Comparison of ENCODE assay signal across 8 mouse cellular contexts in genomic region chr10:121364801-121365564, GRCm38 (mm10). TPM values are rescaled to one million over a fixed set of nuclear protein-coding genes. Genes with fewer than 3 reads are reported as not detected.
DNase-seq lines count a peak whose midpoint lies in the region; ATAC-seq and TF ChIP-seq lines count a peak whose summit lies in the region.

Gene Gns (plus strand): TSS chr10:121365090.

- no peak for TF ChIP-seq EP300 in MEL (IDR thresholded peaks at IDR 0.05; ENCODE audit: low read depth in 1 of 2, low read length in 2 of 2)

- H3K36me3 ChIP-seq in MEL (ENCODE audit: control insufficient read depth in 1 of 2, insufficient read depth in 2 of 2, low read length in 2 of 2), result peaks cover 0 to 11% of the 10 kb centered on the region in 2 experiments; a peak in 3 of 4 replicates
- peaks cover under 1% of the 10 kb centered on the region; the same call in 1 of the 2 replicates for H3K36me3 ChIP-seq in forebrain, postnatal 0 days (ENCODE audit: insufficient read depth)
- H3K36me3 ChIP-seq in neural tube, embryonic 15.5 days, result peaks cover 3% of the 10 kb centered on the region; the same call in 1 of the 2 replicates

- peak; percentile 82 for DNase-seq in MEL (ENCODE audit: low read depth, low spot score)
- peak; percentile 88 to 89 for DNase-seq in cerebellum, adult 2 months
- peak; percentile 89 for DNase-seq in forebrain, postnatal 0 days
- peak; percentile 88 for DNase-seq in heart, postnatal 36 days
- DNase-seq in layer of hippocampus, adult 2 months (ENCODE audit: low spot score in 2 of 2), result peak; percentile 72 to 83
- DNase-seq in lung, adult 2 months, result peak; percentile 79
- DNase-seq in testis, postnatal 10 days (ENCODE audit: low spot score), result peak; percentile 97

- no peaks in the 10 kb centered on the region for H3K9me3 ChIP-seq in MEL (replicated peaks; ENCODE audit: insufficient read depth, low read length)
- H3K9me3 ChIP-seq in forebrain, postnatal 0 days (ENCODE audit: low read length), result no peaks in the 10 kb centered on the region
- H3K9me3 ChIP-seq in neural tube, embryonic 15.5 days (replicated peaks), result no peaks in the 10 kb centered on the region

- intact Hi-C loops in heart, postnatal 36 days (cut with DNase I), result no loop called here

- no peaks in the 10 kb centered on the region for H3K27me3 ChIP-seq in MEL (ENCODE audit: control insufficient read depth in 1 of 2, insufficient read depth in 2 of 2, low read length in 2 of 2)
- no peaks in the 10 kb centered on the region for H3K27me3 ChIP-seq in cerebellum, adult 2 months (ENCODE audit: control insufficient read depth, insufficient read depth, low read length)
- H3K27me3 ChIP-seq in forebrain, postnatal 0 days (ENCODE audit: insufficient read depth, low read length), result no peaks in the 10 kb centered on the region
- H3K27me3 ChIP-seq in neural tube, embryonic 15.5 days (replicated peaks), result no peaks in the 10 kb centered on the region

- TF ChIP-seq RAD21 in MEL (IDR thresholded peaks at IDR 0.05; ENCODE audit: low read depth, low read length), result no peak

- H3K4me1 ChIP-seq in MEL (ENCODE audit: control insufficient read depth in 1 of 2, insufficient read depth in 2 of 2, low read length in 2 of 2), result peaks cover 0 to 22% of the 10 kb centered on the region in 2 experiments; a peak in 3 of 4 replicates
- no peaks in the 10 kb centered on the region for H3K4me1 ChIP-seq in cerebellum, adult 2 months (ENCODE audit: control insufficient read depth, insufficient read depth, low read length)
- peaks cover 11% of the 10 kb centered on the region; the same call in 1 of the 2 replicates for H3K4me1 ChIP-seq in forebrain, postnatal 0 days (ENCODE audit: insufficient read depth)
- H3K4me1 ChIP-seq in lung, adult 2 months (ENCODE audit: control insufficient read depth, insufficient read depth, low read length), result peaks cover 10% of the 10 kb centered on the region; the same call in 1 of the 2 replicates
- H3K4me1 ChIP-seq in neural tube, embryonic 15.5 days, result peaks cover 33% of the 10 kb centered on the region

- TF ChIP-seq POLR2A in MEL (IDR thresholded peaks at IDR 0.05; ENCODE audit: control insufficient read depth in 1 of 2, insufficient read depth in 1 of 2, low read depth in 1 of 2, low read length in 2 of 2, poor library complexity in 1 of 2), result peak; percentile 90 to 94
- TF ChIP-seq POLR2A in cerebellum, adult 2 months (IDR thresholded peaks at IDR 0.05; ENCODE audit: borderline replicate concordance, insufficient read depth, low read length), result peak; percentile 90
- TF ChIP-seq POLR2A in lung, adult 2 months (IDR thresholded peaks at IDR 0.05; ENCODE audit: borderline replicate concordance, extremely low read depth, low read depth, low read length), result peak; percentile 84; the same call in 1 of the 2 replicates

- H3K79me2 ChIP-seq in MEL (ENCODE audit: control insufficient read depth, insufficient read depth, low read length, poor library complexity), result peaks cover 32% of the 10 kb centered on the region

- peak within 1 kb of the TSS; percentile 26 for H3K27ac ChIP-seq in MEL (ENCODE audit: control insufficient read depth, low read depth, low read length)
- H3K27ac ChIP-seq in cerebellum, adult 2 months (ENCODE audit: insufficient read depth, low read length), result peak within 1 kb of the TSS; percentile 31; the same call in 1 of the 2 replicates
- H3K27ac ChIP-seq in forebrain, postnatal 0 days (ENCODE audit: low read depth, low read length), result peak within 1 kb of the TSS; percentile 45; the same call in 1 of the 2 replicates
- H3K27ac ChIP-seq in layer of hippocampus, adult 2 months, result peak within 1 kb of the TSS; percentile 94
- H3K27ac ChIP-seq in neural tube, embryonic 15.5 days (replicated peaks), result peak within 1 kb of the TSS; percentile 81

- peak within 1 kb of the TSS; percentile 86 for H3K9ac ChIP-seq in MEL (ENCODE audit: control insufficient read depth, low read depth, low read length, poor library complexity, severe bottlenecking)
- H3K9ac ChIP-seq in forebrain, postnatal 0 days, result peak within 1 kb of the TSS; percentile 86
- peak within 1 kb of the TSS; percentile 89 for H3K9ac ChIP-seq in neural tube, embryonic 15.5 days (replicated peaks)

- ATAC-seq in forebrain, postnatal 0 days, result peak; percentile 97
- ATAC-seq in neural tube, embryonic 15.5 days (ENCODE audit: low FRiP score), result peak; percentile 96

- under 1% methylated on average over 71 of the region's 72 CpGs for WGBS in cerebellum, adult 2 months
- WGBS in forebrain, postnatal 0 days, result under 1% methylated on average over 72 of the region's 72 CpGs
- WGBS in lung, adult 2 months, result under 1% methylated on average over 72 of the region's 72 CpGs
- under 1% methylated on average over 48 of the region's 72 CpGs for WGBS in neural tube, embryonic 15.5 days

- TF ChIP-seq CTCF in MEL (IDR thresholded peaks at IDR 0.05 in 2 of 3, conservative IDR thresholded peaks at IDR 0.05 in 1 of 3; ENCODE audit: control insufficient read depth in 1 of 3, insufficient read depth in 1 of 3, low read depth in 2 of 3, low read length in 3 of 3, poor library complexity in 1 of 3, severe bottlenecking in 1 of 3), result no peak
- TF ChIP-seq CTCF in cerebellum, adult 2 months (IDR thresholded peaks at IDR 0.05; ENCODE audit: borderline replicate concordance, insufficient read depth, low read depth, low read length), result no peak
- TF ChIP-seq CTCF in forebrain, postnatal 0 days (IDR thresholded peaks at IDR 0.05; ENCODE audit: low read depth), result no peak; the same call in 1 of the 2 replicates
- TF ChIP-seq CTCF in layer of hippocampus, adult 2 months (conservative IDR thresholded peaks at IDR 0.05), result peak; percentile 38; the same call in 1 of the 2 replicates
- TF ChIP-seq CTCF in lung, adult 2 months (IDR thresholded peaks at IDR 0.05; ENCODE audit: insufficient read depth, low read length), result no peak

- peak within 1 kb of the TSS; percentile 95 for H3K4me2 ChIP-seq in forebrain, postnatal 0 days (ENCODE audit: low read depth)
- H3K4me2 ChIP-seq in neural tube, embryonic 15.5 days, result peak within 1 kb of the TSS; percentile 79

- H3K4me3 ChIP-seq in MEL (ENCODE audit: control insufficient read depth in 1 of 2, insufficient read depth in 1 of 2, low read depth in 2 of 2, low read length in 2 of 2), result peak within 1 kb of the TSS; percentile 71
- peak within 1 kb of the TSS; percentile 74 for H3K4me3 ChIP-seq in cerebellum, adult 2 months (replicated peaks; ENCODE audit: insufficient read depth, low read depth, low read length)
- H3K4me3 ChIP-seq in forebrain, postnatal 0 days (ENCODE audit: low read depth, low read length), result peak within 1 kb of the TSS; percentile 94
- peak within 1 kb of the TSS; percentile 66 for H3K4me3 ChIP-seq in layer of hippocampus, adult 2 months
- peak within 1 kb of the TSS; percentile 82 for H3K4me3 ChIP-seq in lung, adult 2 months (replicated peaks; ENCODE audit: extremely low read depth, low read depth, low read length)
- peak within 1 kb of the TSS; percentile 97 for H3K4me3 ChIP-seq in neural tube, embryonic 15.5 days (replicated peaks)

TF ChIP-seq in MEL, 35 proteins besides CTCF, POLR2A, EP300 and RAD21 (continues in another document):
- TF ChIP-seq ZNF384 (IDR thresholded peaks at IDR 0.05; ENCODE audit: low read depth, low read length) (no peak), CHD1 (IDR thresholded peaks at IDR 0.05; ENCODE audit: low read depth, low read length) (no peak), ELF1 (IDR thresholded peaks at IDR 0.05; ENCODE audit: low read depth, low read length) (no peak), TCF12 (IDR thresholded peaks at IDR 0.05; ENCODE audit: low read depth, low read length) (no peak), ZC3H11A (IDR thresholded peaks at IDR 0.05; ENCODE audit: low read depth, low read length) (no peak), CHD2 (IDR thresholded peaks at IDR 0.05; ENCODE audit: low read length) (no peak), ETS1 (IDR thresholded peaks at IDR 0.05; ENCODE audit: low read depth, low read length) (no peak), MAX (IDR thresholded peaks at IDR 0.05; ENCODE audit: low read length) (peak; percentile 93), NRF1 (IDR thresholded peaks at IDR 0.05; ENCODE audit: insufficient read depth, low read depth, low read length, poor library complexity, severe bottlenecking) (no peak), TAL1 (IDR thresholded peaks at IDR 0.05; ENCODE audit: low read length) (no peak), BHLHE40 (IDR thresholded peaks at IDR 0.05; ENCODE audit: borderline replicate concordance, low read depth, low read length) (peak; percentile 93), ZKSCAN1 (IDR thresholded peaks at IDR 0.05; ENCODE audit: low read depth, low read length) (no peak), GATA1 (IDR thresholded peaks at IDR 0.05; ENCODE audit: low read depth, low read length) (no peak), MYC (IDR thresholded peaks at IDR 0.05; ENCODE audit: low read depth, low read length) (peak; percentile 71; the same call in 1 of the 2 replicates), USF2 (IDR thresholded peaks at IDR 0.05; ENCODE audit: borderline replicate concordance in 1 of 2, insufficient read depth in 1 of 2, low read depth in 1 of 2, low read length in 2 of 2) (peak; percentile 93 to 98), NELFE (IDR thresholded peaks at IDR 0.05; ENCODE audit: low read depth, low read length) (peak; percentile 68), SIN3A (IDR thresholded peaks at IDR 0.05; ENCODE audit: low read length) (peak; percentile 85), MAFK (IDR thresholded peaks at IDR 0.05; ENCODE audit: borderline replicate concordance, low read depth, low read length) (no peak), RCOR1 (IDR thresholded peaks at IDR 0.05; ENCODE audit: low read depth, low read length) (no peak), POLR2AphosphoS2 (IDR thresholded peaks at IDR 0.05; ENCODE audit: low read length) (peak; percentile 47; the same call in 1 of the 2 replicates), GABPA (IDR thresholded peaks at IDR 0.05; ENCODE audit: low read depth, low read length) (no peak), E2F4 (IDR thresholded peaks at IDR 0.05; ENCODE audit: borderline replicate concordance, low read depth, low read length) (no peak), TBP (IDR thresholded peaks at IDR 0.05; ENCODE audit: low read depth, low read length) (no peak)

RNA-seq across cellular contexts. Expression of gene Gns, which starts in this region (rescaled TPM):
- total RNA-seq in MEL (2012; rRNA removed), result 24.4 and 33.6 TPM in 2 replicates
- polyA plus RNA-seq in MEL (2012; ENCODE audit: insufficient read depth in 1 of 2, insufficient read length in 2 of 2, low read depth in 1 of 2, low replicate concordance in 2 of 2, missing spikeins in 1 of 2), result 10 to 100 TPM in 1 of 2 experiments, not detected in 1; 33.1 TPM
- 48.6 and 49.2 TPM in 2 replicates for polyA plus RNA-seq in cerebellum, adult 2 months (2012; rRNA removed)
- 44.7 and 67.8 TPM in 2 replicates for total RNA-seq in forebrain, postnatal 0 days (2014; rRNA removed)
- 31.4 and 40.4 TPM in 2 replicates for polyA plus RNA-seq in forebrain, postnatal 0 days (2015; fragmentation: Nextera tagmentation; extraction: Ambion mirVana)
- 10 to 100 TPM; 82.1 to 83.5 TPM for total RNA-seq in heart, postnatal 36 days (2021)
- total RNA-seq in layer of hippocampus, adult 2 months (2021), result 10 to 100 TPM; 78.8 to 83.5 TPM
- polyA plus RNA-seq in lung, adult 2 months (2012; rRNA removed), result 149 and 280 TPM in 2 replicates
- 39.8 and 41.5 TPM in 2 replicates for polyA plus RNA-seq in neural tube, embryonic 15.5 days (2015; fragmentation: Nextera tagmentation; extraction: Ambion mirVana)

Comparison
In these comparisons a context has a peak if more than half of its experiments do, and no peak if none do; other contexts are left out.
1. Peak in every context shown above with its lines: DNase-seq, ATAC-seq, H3K4me3 ChIP-seq and H3K27ac ChIP-seq.
2. H3K27ac ChIP-seq: peak in every context shown above with its lines; median percentile 94 in layer of hippocampus, adult 2 months; 81 in neural tube, embryonic 15.5 days; 45 in forebrain, postnatal 0 days; 31 in cerebellum, adult 2 months; 26 in MEL.